Mouse (Mus musculus) layer of hippocampus, postnatal 10 days (tissue): ENCODE results near the gene Aars2. TPM values are rescaled to one million over a fixed set of nuclear protein-coding genes. Genes with fewer than 3 reads are reported as not detected.

ENCODE experiments used
- DNase-seq, 2 experiments: peaks; one replicate each; pipeline ENCODE4 v3.0.0; 2021; ENCODE audit warnings: low spot score in 2 of 2
- long read RNA-seq: library from polyadenylated mRNA; stranded (forward); transcript quantifications from one replicate; pipeline ENCODE4 v2.0.0, GENCODE M21; 2023
- total RNA-seq, 2 experiments: library from RNA; stranded (reverse); gene quantifications; 2 replicates each; pipeline ENCODE4 v1.2.3; 2021

The Aars2 gene
- 10 to 100 TPM; 19.5 to 22.6 TPM for total RNA-seq
- long read RNA-seq, transcript Aars2-201 (22 exons, 3,349 nt), result major isoform, 17 of 39 reads
- long read RNA-seq, partial matches to known transcripts, result 16 of 39 reads
- long read RNA-seq, other reads (novel, unspliced or antisense), result 6 of 39 reads

- peak; percentile 96 for DNase-seq
Observed at GRCm38 (mm10) chr17:45506700-45507189, at the start of gene Aars2. TSS of gene Aars2 (plus strand) at chr17:45506841.

GRCm38 (mm10) chr17:45457487-45457886, 49.2 kb upstream of the Aars2 start:
- no peak for DNase-seq

- no peak for DNase-seq
Observed at GRCm38 (mm10) chr17:45458516-45458915, 48.1 kb upstream of the Aars2 start.

GRCm38 (mm10) chr17:45459062-45459461, 47.6 kb upstream of the Aars2 start:
- DNase-seq, result no peak

GRCm38 (mm10) chr17:45462506-45462905, 44.1 kb upstream of the Aars2 start:
- no peak for DNase-seq

- DNase-seq, result no peak
Observed at GRCm38 (mm10) chr17:45464255-45464654, 42.4 kb upstream of the Aars2 start.

GRCm38 (mm10) chr17:45466701-45467100, 39.9 kb upstream of the Aars2 start:
- no peak for DNase-seq

GRCm38 (mm10) chr17:45468302-45468701, 38.3 kb upstream of the Aars2 start:
- no peak for DNase-seq

GRCm38 (mm10) chr17:45470726-45471125, 35.9 kb upstream of the Aars2 start:
- DNase-seq, result no peak

- no peak for DNase-seq
Observed at GRCm38 (mm10) chr17:45473667-45474066, 33.0 kb upstream of the Aars2 start.

GRCm38 (mm10) chr17:45474146-45474545, 32.5 kb upstream of the Aars2 start:
- no peak for DNase-seq

GRCm38 (mm10) chr17:45474669-45475465, 31.8 kb upstream of the Aars2 start, which contains the start of gene Spats1:
TSS of gene Spats1 (minus strand) at chr17:45475415.
- peak; percentile 81 to 85 for DNase-seq

GRCm38 (mm10) chr17:45478234-45478825, 28.3 kb upstream of the Aars2 start:
- DNase-seq, result peak; percentile 94 to 96

- no peak for DNase-seq
Observed at GRCm38 (mm10) chr17:45480429-45480828, 26.2 kb upstream of the Aars2 start.

GRCm38 (mm10) chr17:45485581-45485980, 21.1 kb upstream of the Aars2 start:
- no peak for DNase-seq

GRCm38 (mm10) chr17:45487216-45487615, 19.4 kb upstream of the Aars2 start:
- DNase-seq, result no peak

- no peak for DNase-seq
Observed at GRCm38 (mm10) chr17:45488321-45489254, 18.1 kb upstream of the Aars2 start.

GRCm38 (mm10) chr17:45489736-45490135, 16.9 kb upstream of the Aars2 start:
- DNase-seq, result no peak

- DNase-seq, result no peak
Observed at GRCm38 (mm10) chr17:45490532-45491154, 16.0 kb upstream of the Aars2 start.

- DNase-seq, result no peak
Observed at GRCm38 (mm10) chr17:45495398-45495797, 11.2 kb upstream of the Aars2 start.

GRCm38 (mm10) chr17:45498397-45498796, 8.2 kb upstream of the Aars2 start:
- no peak for DNase-seq
